Mouse (Mus musculus) MEL (cell line): ENCODE results near the gene Ppcdc. TPM values are rescaled to one million over a fixed set of nuclear protein-coding genes. Genes with fewer than 3 reads are reported as not detected.

Source experiments
- DNase-seq: peaks from one replicate; pipeline ENCODE4 v3.0.0; 2011; ENCODE audit warnings: low read depth, low spot score
- H3K27ac ChIP-seq: 2 replicates; pipeline ENCODE4 v1.5.1; 2012; ENCODE audit warnings: low read depth, mild to moderate bottlenecking, control low read depth, low read length, moderate library complexity; ENCODE audit not compliant: control insufficient read depth
- H3K27me3 ChIP-seq, 2 experiments: fragments of 150-350 bp in 1 of 2; sonication (generic) in 1 of 2; 2 replicates each; pipeline ENCODE4 v1.6.1; 2012; ENCODE audit warnings: low read length in 2 of 2, mild to moderate bottlenecking in 2 of 2, improper control_type of control experiment in 1 of 2, moderate library complexity in 1 of 2; ENCODE audit not compliant: insufficient read depth in 2 of 2, control insufficient read depth in 1 of 2
- H3K36me3 ChIP-seq, 2 experiments: 2 replicates each; pipeline ENCODE4 v1.6.1; 2012 to 2014; ENCODE audit warnings: low read length in 2 of 2, improper control_type of control experiment in 1 of 2, inconsistent platforms in 1 of 2, mild to moderate bottlenecking in 1 of 2; ENCODE audit not compliant: insufficient read depth in 2 of 2, control insufficient read depth in 1 of 2
- H3K4me1 ChIP-seq, 2 experiments: fragments of 150-350 bp in 1 of 2; sonication (generic) in 1 of 2; 2 replicates each; pipeline ENCODE4 v1.6.1; 2012; ENCODE audit warnings: low read length in 2 of 2, improper control_type of control experiment in 1 of 2, mild to moderate bottlenecking in 1 of 2; ENCODE audit not compliant: insufficient read depth in 2 of 2, control insufficient read depth in 1 of 2
- H3K4me3 ChIP-seq, 2 experiments: fragments of 150-350 bp in 1 of 2; sonication (generic) in 1 of 2; 2 replicates each; pipeline ENCODE4 v1.5.1; 2012; ENCODE audit warnings: low read depth in 2 of 2, low read length in 2 of 2, mild to moderate bottlenecking in 2 of 2, moderate library complexity in 2 of 2, control low read depth in 1 of 2, improper control_type of control experiment in 1 of 2; ENCODE audit not compliant: control insufficient read depth in 1 of 2, insufficient read depth in 1 of 2
- H3K79me2 ChIP-seq: 2 replicates; pipeline ENCODE4 v1.6.1; 2012; ENCODE audit warnings: mild to moderate bottlenecking, low read length, moderate library complexity; ENCODE audit not compliant: control insufficient read depth, poor library complexity, insufficient read depth
- H3K9ac ChIP-seq: 2 replicates; pipeline ENCODE4 v1.6.1; 2012; ENCODE audit warnings: low read depth, mild to moderate bottlenecking, control low read depth, low read length, moderate library complexity; ENCODE audit not compliant: control insufficient read depth, poor library complexity, severe bottlenecking
- H3K9me3 ChIP-seq: fragments of 150-350 bp; sonication (generic); replicated peaks from 2 replicates; pipeline ENCODE4 v1.6.1; 2012; ENCODE audit warnings: mild to moderate bottlenecking, low read length, improper control_type of control experiment, moderate library complexity; ENCODE audit not compliant: insufficient read depth
- CHD2 ChIP-seq: IDR thresholded peaks from 2 replicates; pipeline ENCODE4 v1.6.1; 2011; ENCODE audit warnings: low read length, improper control_type of control experiment
- E2F4 ChIP-seq: IDR thresholded peaks from 2 replicates; pipeline ENCODE4 v1.6.1; 2011; ENCODE audit warnings: low read depth, low read length, improper control_type of control experiment, borderline replicate concordance
- ELF1 ChIP-seq: IDR thresholded peaks from 2 replicates; pipeline ENCODE4 v1.6.1; 2014; ENCODE audit warnings: low read depth, mild to moderate bottlenecking, inconsistent platforms, low read length, improper control_type of control experiment, moderate library complexity
- GABPA ChIP-seq: IDR thresholded peaks from 2 replicates; pipeline ENCODE4 v1.6.1; 2012; ENCODE audit warnings: low read depth, mild to moderate bottlenecking, inconsistent platforms, low read length, improper control_type of control experiment, moderate library complexity
- HCFC1 ChIP-seq: IDR thresholded peaks from 2 replicates; pipeline ENCODE4 v1.6.1; 2012; ENCODE audit warnings: low read depth, mild to moderate bottlenecking, inconsistent platforms, low read length, improper control_type of control experiment, moderate library complexity
- JUND ChIP-seq: IDR thresholded peaks from 2 replicates; pipeline ENCODE4 v1.6.1; 2011; ENCODE audit warnings: low read depth, mild to moderate bottlenecking, improper control_type of control experiment, low read length
- MAFK ChIP-seq: IDR thresholded peaks from 2 replicates; pipeline ENCODE4 v1.6.1; 2011; ENCODE audit warnings: low read depth, mild to moderate bottlenecking, low read length, improper control_type of control experiment, borderline replicate concordance
- MAX ChIP-seq: IDR thresholded peaks from 2 replicates; pipeline ENCODE4 v1.6.1; 2011; ENCODE audit warnings: low read length, improper control_type of control experiment
- MAZ ChIP-seq: IDR thresholded peaks from 2 replicates; pipeline ENCODE4 v1.6.1; 2012; ENCODE audit warnings: low read depth, mild to moderate bottlenecking, inconsistent platforms, low read length, improper control_type of control experiment
- MEF2A ChIP-seq: IDR thresholded peaks from 2 replicates; pipeline ENCODE4 v1.6.1; 2014; ENCODE audit warnings: low read depth, mild to moderate bottlenecking, inconsistent platforms, low read length, improper control_type of control experiment; ENCODE audit not compliant: poor library complexity, insufficient replicate concordance, severe bottlenecking; ENCODE audit errors: extremely low read depth
- MXI1 ChIP-seq: IDR thresholded peaks from 2 replicates; pipeline ENCODE4 v1.6.1; 2011; ENCODE audit warnings: mild to moderate bottlenecking, low read depth, low read length, improper control_type of control experiment
- MYB ChIP-seq: IDR thresholded peaks from 2 replicates; pipeline ENCODE4 v1.6.1; 2011; ENCODE audit warnings: mild to moderate bottlenecking, low read depth, low read length, improper control_type of control experiment
- MYC ChIP-seq: IDR thresholded peaks from 2 replicates; pipeline ENCODE4 v1.6.1; 2011; ENCODE audit warnings: low read depth, mild to moderate bottlenecking, low read length, improper control_type of control experiment, moderate library complexity
- NRF1 ChIP-seq: IDR thresholded peaks from 2 replicates; pipeline ENCODE4 v1.6.1; 2014; ENCODE audit warnings: low read depth, mild to moderate bottlenecking, inconsistent platforms, low read length, improper control_type of control experiment, moderate library complexity; ENCODE audit not compliant: poor library complexity, insufficient read depth, severe bottlenecking
- POLR2A ChIP-seq, 2 experiments: IDR thresholded peaks; 2 replicates each; pipeline ENCODE4 v1.6.1; 2011 to 2012; ENCODE audit warnings: low read length in 2 of 2, mild to moderate bottlenecking in 2 of 2, control low read depth in 1 of 2, improper control_type of control experiment in 1 of 2, low read depth in 1 of 2, moderate library complexity in 1 of 2; ENCODE audit not compliant: control insufficient read depth in 1 of 2, insufficient read depth in 1 of 2, poor library complexity in 1 of 2
- POLR2AphosphoS5 ChIP-seq: IDR thresholded peaks from 2 replicates; pipeline ENCODE4 v1.6.1; 2012; ENCODE audit warnings: low read depth, borderline replicate concordance, mild to moderate bottlenecking, inconsistent platforms, low read length, moderate library complexity, mixed read lengths
- SIN3A ChIP-seq: IDR thresholded peaks from 2 replicates; pipeline ENCODE4 v1.6.1; 2012; ENCODE audit warnings: low read length, improper control_type of control experiment, inconsistent platforms
- polyA plus RNA-seq, 2 experiments: library from polyadenylated mRNA; stranded (reverse) in 1 of 2; unstranded in 1 of 2; fragments of >175 nt in 1 of 2; fragments of >200 nt in 1 of 2; gene quantifications; 2 replicates each; pipeline versions ENCODE4 v1.2.1 to v1.2.4; 2012; ENCODE audit warnings: low replicate concordance in 2 of 2, low read depth in 1 of 2; ENCODE audit not compliant: insufficient read length in 2 of 2, insufficient read depth in 1 of 2, missing spikeins in 1 of 2
- total RNA-seq: library from RNA; depleted of rRNA; stranded (reverse); fragments of 300-350 nt; gene quantifications from 2 replicates; pipeline ENCODE4 v1.2.3, GENCODE M21; 2012

Gene Ppcdc
- total and polyA plus RNA-seq, 3 experiments: 20.2 to 23.3 TPM; not detected in 1

DNA sequence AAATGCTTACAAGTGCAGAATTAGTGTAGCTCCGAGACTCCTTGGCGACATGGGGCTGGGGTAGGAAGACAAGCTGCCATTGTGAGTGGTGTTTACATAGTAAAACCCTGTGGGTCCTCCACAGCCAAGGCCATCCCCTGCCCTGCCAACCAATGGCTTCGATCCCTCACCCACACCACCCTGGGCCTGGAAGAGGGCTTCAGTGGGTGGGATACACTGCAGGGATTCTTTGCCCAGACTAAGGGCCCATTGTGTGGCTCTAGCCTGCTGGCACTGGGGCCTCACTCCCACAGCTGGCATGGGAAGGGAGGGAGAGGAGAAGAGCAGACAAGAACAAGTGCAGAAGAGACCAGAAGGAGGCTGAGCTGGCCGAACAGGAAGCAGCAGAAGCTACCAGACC is 29.0 kb upstream of the Ppcdc start:
- Histone ChIP-seq H3K4me3 (no peak overlapping the region), H3K79me2 (no peaks in the 10 kb centered on the region; the same call in 1 of the 2 replicates), H3K9ac (no peak overlapping the region), H3K4me1 (peaks cover 0 to 8% of the 10 kb centered on the region in 2 experiments; a peak in 2 of 4 replicates), H3K27me3 (peaks cover 0 to 1% of the 10 kb centered on the region in 2 experiments; a peak in 1 of 4 replicates), H3K27ac (no peak overlapping the region), H3K9me3 (no peaks in the 10 kb centered on the region)
- no peak for DNase-seq
- no peak for TF ChIP-seq MAZ
- no peak for TF ChIP-seq ELF1
- no peak for TF ChIP-seq MYB
- no peak for TF ChIP-seq MYC
- no peak for TF ChIP-seq E2F4
- TF ChIP-seq JUND: no peak
- TF ChIP-seq POLR2A (IDR thresholded peaks at IDR 0.05; ENCODE audit: control insufficient read depth in 1 of 2, insufficient read depth in 1 of 2, low read depth in 1 of 2, low read length in 2 of 2, poor library complexity in 1 of 2): no peak
- no peak for TF ChIP-seq MAFK
- TF ChIP-seq MEF2A: no peak
- no peak for TF ChIP-seq GABPA
- TF ChIP-seq, all 39 proteins: peak for 0
- H3K36me3 ChIP-seq: no peaks in the 10 kb centered on the region

DNA sequence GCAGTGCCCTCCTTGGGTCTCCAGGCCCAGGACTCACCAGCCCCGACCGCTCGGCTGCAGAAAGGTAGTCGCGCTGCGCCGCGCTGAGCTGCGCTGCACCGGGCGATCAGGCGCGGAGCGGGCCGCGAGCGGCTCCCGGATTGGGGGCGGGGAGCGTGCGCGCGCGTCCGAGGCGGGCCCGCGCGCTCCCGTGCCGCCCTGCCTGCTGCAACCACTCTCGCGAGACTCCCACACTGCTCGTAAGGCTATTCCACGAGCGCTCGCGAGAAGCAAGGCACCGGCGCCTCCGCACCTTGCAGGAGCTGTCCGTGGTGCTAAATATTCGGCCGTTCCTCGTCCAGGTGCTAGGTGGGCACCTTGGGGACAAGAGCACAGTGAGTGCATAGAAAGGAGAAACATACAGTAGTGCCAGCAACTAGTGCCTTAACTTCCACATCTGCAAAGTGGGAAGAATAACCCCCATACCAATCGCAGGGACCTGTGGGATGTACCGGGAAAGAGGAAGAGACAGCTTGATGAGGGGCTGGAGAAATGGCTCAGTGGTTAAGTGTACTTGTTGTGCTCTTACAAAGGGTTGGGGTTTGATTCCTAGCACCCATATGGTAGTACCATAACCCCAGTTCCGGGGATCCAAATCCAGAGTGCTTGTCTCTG is 28.1 kb upstream of the Ppcdc start, which contains the start of gene Scamp5:
TSS of gene Scamp5 (minus strand) at position 165 of the 654 bp plus-strand sequence.
- no peak for TF ChIP-seq POLR2AphosphoS5
- TF ChIP-seq MXI1: peak; percentile 93
- TF ChIP-seq CHD2: peak; percentile 99
- no peak; the same call in 1 of the 2 replicates for TF ChIP-seq MAZ
- TF ChIP-seq NRF1: peak; percentile 40; the same call in 1 of the 2 replicates
- TF ChIP-seq GABPA: no peak
- TF ChIP-seq E2F4: no peak
- TF ChIP-seq HCFC1: peak; percentile 59; the same call in 1 of the 2 replicates
- peak; percentile 95 for TF ChIP-seq SIN3A
- peak; percentile 53; the same call in 1 of the 2 replicates for TF ChIP-seq MAX
- Histone ChIP-seq H3K4me3 (peak within 1 kb of the TSS; percentile 12 to 60; a peak in 3 of 4 replicates), H3K4me1 (peaks cover 0 to 8% of the 10 kb centered on the region in 2 experiments; a peak in 2 of 4 replicates), H3K9me3 (no peaks in the 10 kb centered on the region), H3K27ac (no peak within 1 kb of the TSS), H3K27me3 (peaks cover 0 to 1% of the 10 kb centered on the region in 2 experiments; a peak in 1 of 4 replicates), H3K79me2 (no peaks in the 10 kb centered on the region; the same call in 1 of the 2 replicates), H3K9ac (peak within 1 kb of the TSS; percentile 67), H3K36me3 (no peaks in the 10 kb centered on the region)
- DNase-seq: peak; percentile 94
